Mouse (Mus musculus) large intestine, adult 2 months (tissue): Measurements from ENCODE around the gene Fuca2. TPM values are rescaled to one million over a fixed set of nuclear protein-coding genes. Genes with fewer than 3 reads are reported as not detected.

Experiments
- DNase-seq: peaks from one replicate; pipeline ENCODE4 v3.0.0-alpha.2; 2012; ENCODE audit warnings: low read depth, low spot score
- WGBS: fragments of 180-500 bp; shearing (Covaris S2); methylation state at CpG from one replicate; pipeline ENCODE4 v1.1.7; 2018; 5-methylcytosine and 5-hydroxymethylcytosine counted together
- polyA plus RNA-seq: library from polyadenylated mRNA; depleted of rRNA; stranded (reverse); fragments of >200 nt; gene quantifications from 2 replicates; pipeline ENCODE4 v1.2.3, GENCODE M21; 2012; rRNA removed

Fuca2 gene
- polyA plus RNA-seq, 1 experiment = 28.8 TPM

- 89% methylated on average over 8 of the region's 8 CpGs for WGBS
- DNase-seq = no peak
Observed at GRCm38 (mm10) chr10:13502371-13502770, 3.0 kb downstream of the Fuca2 start.

GRCm38 (mm10) chr10:13521857-13522256 is 22.5 kb downstream of the Fuca2 start:
- WGBS = 49% methylated on average over 4 of the region's 4 CpGs
- DNase-seq = no peak

- DNase-seq = no peak
- 43% methylated on average over 4 of the region's 4 CpGs for WGBS
Observed at GRCm38 (mm10) chr10:13528155-13528554, 28.8 kb downstream of the Fuca2 start.

- DNase-seq = no peak
- 90% methylated on average over 3 of the region's 3 CpGs for WGBS
Observed at GRCm38 (mm10) chr10:13534751-13535150, 35.4 kb downstream of the Fuca2 start.

- DNase-seq = no peak
- 95% methylated on average over 7 of the region's 7 CpGs for WGBS
Observed at GRCm38 (mm10) chr10:13536706-13537105, 37.4 kb downstream of the Fuca2 start.

GRCm38 (mm10) chr10:13539769-13540333 is 40.5 kb downstream of the Fuca2 start:
- no peak for DNase-seq
- 91% methylated on average over 7 of the region's 7 CpGs for WGBS

- WGBS = 96% methylated on average over 5 of the region's 5 CpGs
- DNase-seq = no peak
Observed at GRCm38 (mm10) chr10:13541721-13542120, 42.4 kb downstream of the Fuca2 start.

- DNase-seq = peak; percentile 58
- 1% methylated on average over 51 of the region's 51 CpGs for WGBS
Observed at GRCm38 (mm10) chr10:13552646-13553497, 53.5 kb downstream of the Fuca2 start, which contains the start of the genes Adat2 and Pex3. Gene Adat2 (plus strand): TSS chr10:13552894. Gene Pex3 (minus strand): TSS chr10:13553142.

- 5% methylated on average over 10 of the region's 10 CpGs for WGBS
- no peak for DNase-seq
Observed at GRCm38 (mm10) chr10:13553498-13553985, 54.2 kb downstream of the Fuca2 start.

- 90% methylated on average over 1 of the region's 1 CpGs for WGBS
- DNase-seq = no peak
Observed at GRCm38 (mm10) chr10:13554316-13554715, 55.0 kb downstream of the Fuca2 start.

- no peak for DNase-seq
- 83% methylated on average over 13 of the region's 13 CpGs for WGBS
Observed at GRCm38 (mm10) chr10:13560014-13560674, 60.8 kb downstream of the Fuca2 start.

- DNase-seq = no peak
- WGBS = 29% methylated on average over 24 of the region's 24 CpGs
Observed at GRCm38 (mm10) chr10:13564364-13565079, 65.2 kb downstream of the Fuca2 start.

- no peak for DNase-seq
- 25% methylated on average over 8 of the region's 8 CpGs for WGBS
Observed at GRCm38 (mm10) chr10:13565080-13565448, 65.7 kb downstream of the Fuca2 start.

- 35% methylated on average over 13 of the region's 13 CpGs for WGBS
- no peak for DNase-seq
Observed at GRCm38 (mm10) chr10:13566393-13566792, 67.1 kb downstream of the Fuca2 start.

Other genes with a start within 250 kb of the Fuca2 start
- gene Phactr2, start 25.1 kb upstream of the Fuca2 start, polyA plus RNA-seq = 3.7 and 5.8 TPM in 2 replicates
- 3.1 and 3.8 TPM in 2 replicates for gene Adat2, start 53.4 kb downstream of the Fuca2 start, polyA plus RNA-seq
- gene Pex3, start 53.6 kb downstream of the Fuca2 start, polyA plus RNA-seq = 6.3 and 7.1 TPM in 2 replicates